Mouse (Mus musculus) forebrain, embryonic 10.5 days (tissue): ENCODE results near the gene Ankrd55. TPM values are rescaled to one million over a fixed set of nuclear protein-coding genes. Genes with fewer than 3 reads are reported as not detected.
A peak's percentile ranks its signal among the peaks of the same experiment; 100 is the strongest.

Source experiments
- DNase-seq: peaks from one replicate; pipeline ENCODE4 v3.0.0-alpha.2; 2017; ENCODE audit warnings: low spot score; ENCODE audit errors: extremely low spot score
- H3K27ac ChIP-seq: fragments of 300-500 bp; sonication (generic); 2 replicates; pipeline ENCODE4 v1.5.1; 2016; ENCODE audit warnings: mild to moderate bottlenecking
- H3K27me3 ChIP-seq: fragments of 300-500 bp; sonication (generic); 2 replicates; pipeline ENCODE4 v1.6.1; 2016; ENCODE audit warnings: mild to moderate bottlenecking; ENCODE audit not compliant: poor library complexity, severe bottlenecking
- H3K36me3 ChIP-seq: fragments of 300-500 bp; sonication (generic); replicated peaks from 2 replicates; pipeline ENCODE4 v1.6.1; 2016; ENCODE audit warnings: mild to moderate bottlenecking, moderate library complexity
- H3K4me1 ChIP-seq: fragments of 300-500 bp; sonication (generic); 2 replicates; pipeline ENCODE4 v1.6.1; 2016
- H3K4me3 ChIP-seq: fragments of 300-500 bp; sonication (generic); 2 replicates; pipeline ENCODE4 v1.5.1; 2016; ENCODE audit warnings: mild to moderate bottlenecking, moderate library complexity
- H3K9me3 ChIP-seq: fragments of 300-500 bp; sonication (generic); 2 replicates; pipeline ENCODE4 v1.6.1; 2016; ENCODE audit warnings: mild to moderate bottlenecking, moderate library complexity
- WGBS: fragments of 180-500 bp; shearing (Covaris S2); methylation state at CpG from one replicate; pipeline ENCODE4 v1.1.7; 2016; 5-methylcytosine and 5-hydroxymethylcytosine counted together
- polyA plus RNA-seq: library from polyadenylated mRNA; unstranded; fragments of >200 nt; fragmentation: Nextera tagmentation; extraction: Ambion mirVana; gene quantifications from 2 replicates; pipeline ENCODE4 v1.2.1, GENCODE M21; 2016

The Ankrd55 gene
- polyA plus RNA-seq, 1 experiment from 2014 or later = 0.60 TPM

DNA sequence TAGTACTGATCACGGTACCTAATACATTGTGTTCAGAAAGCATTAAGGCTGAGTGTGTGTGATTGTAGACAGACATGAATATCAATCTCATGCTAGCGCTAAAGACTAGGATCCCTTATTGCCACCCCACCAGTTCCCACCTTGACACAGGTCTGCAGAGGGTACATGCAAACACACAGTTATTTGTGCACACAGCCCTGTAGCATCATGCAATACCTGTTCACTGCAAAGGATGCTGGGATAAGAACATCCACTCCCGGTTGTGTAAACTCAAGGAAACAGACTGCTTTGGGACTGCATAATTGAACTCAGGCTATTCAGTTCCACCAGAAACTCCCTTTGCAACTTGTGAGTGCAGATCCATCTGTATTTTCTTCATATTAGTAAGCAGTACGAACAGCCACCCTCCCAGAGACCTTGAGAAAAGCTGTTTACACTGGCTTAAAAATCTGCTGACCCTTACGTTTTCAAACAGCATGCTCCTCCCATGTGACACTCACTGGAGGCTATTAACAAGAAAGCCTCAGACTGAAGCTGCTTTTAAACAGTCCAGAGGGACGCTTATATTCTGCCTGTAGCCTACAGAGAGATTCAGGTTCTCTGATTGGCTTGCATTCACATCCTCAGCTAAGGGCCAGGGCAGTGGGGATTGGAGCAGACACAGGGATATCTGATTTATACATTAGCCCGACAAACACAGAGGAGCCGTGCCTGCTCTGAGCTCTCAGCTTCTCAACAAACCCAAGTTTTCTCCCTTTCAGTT lies 42.8 kb downstream of the Ankrd55 start:
- H3K36me3 ChIP-seq = no peaks in the 10 kb centered on the region
- no peak overlapping the region for H3K4me3 ChIP-seq
- H3K4me1 ChIP-seq = peaks cover 32% of the 10 kb centered on the region
- 55% methylated on average over 8 of the region's 8 CpGs for WGBS
- H3K27ac ChIP-seq = peak overlapping the region; percentile 58
- H3K9me3 ChIP-seq = no peaks in the 10 kb centered on the region
- no peaks in the 10 kb centered on the region for H3K27me3 ChIP-seq
- no peak for DNase-seq

- no peak overlapping the region for H3K4me3 ChIP-seq
- peak overlapping the region; percentile 58 for H3K27ac ChIP-seq
- no peaks in the 10 kb centered on the region for H3K36me3 ChIP-seq
- 34% methylated on average over 1 of the region's 1 CpGs for WGBS
- DNase-seq = no peak
- H3K9me3 ChIP-seq = no peaks in the 10 kb centered on the region
- H3K27me3 ChIP-seq = no peaks in the 10 kb centered on the region
- H3K4me1 ChIP-seq = peaks cover 32% of the 10 kb centered on the region
Measured at GRCm38 (mm10) chr13:112331682-112332061, 43.4 kb downstream of the Ankrd55 start.

DNA sequence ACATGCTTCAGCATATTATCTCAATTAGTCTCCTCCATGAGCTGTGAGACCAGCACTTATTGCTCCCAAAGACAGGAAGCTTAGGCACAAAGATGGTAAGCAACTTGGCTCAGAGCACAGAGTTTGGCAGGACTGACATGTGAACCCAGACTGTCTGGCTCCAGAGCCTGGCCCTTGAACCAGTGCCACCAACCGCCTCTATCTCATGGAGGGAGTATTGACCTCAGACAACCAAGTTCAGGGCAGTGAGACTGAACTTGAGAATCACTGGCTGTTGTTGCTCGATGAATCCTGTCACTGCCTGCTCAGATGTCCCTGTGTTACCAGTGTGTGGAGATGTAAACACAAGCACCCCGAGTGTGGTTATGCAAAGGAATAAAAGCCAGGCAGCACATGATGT lies 47.3 kb downstream of the Ankrd55 start:
- H3K36me3 ChIP-seq = no peaks in the 10 kb centered on the region
- no peaks in the 10 kb centered on the region for H3K27me3 ChIP-seq
- H3K27ac ChIP-seq = no peak overlapping the region
- H3K4me1 ChIP-seq = peaks cover 35% of the 10 kb centered on the region
- WGBS = 91% methylated on average over 3 of the region's 3 CpGs
- no peak for DNase-seq
- no peaks in the 10 kb centered on the region for H3K9me3 ChIP-seq
- no peak overlapping the region for H3K4me3 ChIP-seq

GRCm38 (mm10) chr13:112337146-112337545 lies 48.9 kb downstream of the Ankrd55 start:
- H3K9me3 ChIP-seq = no peaks in the 10 kb centered on the region
- WGBS = 94% methylated on average over 9 of the region's 9 CpGs
- no peak overlapping the region for H3K4me3 ChIP-seq
- no peak for DNase-seq
- no peaks in the 10 kb centered on the region for H3K36me3 ChIP-seq
- no peaks in the 10 kb centered on the region for H3K27me3 ChIP-seq
- H3K27ac ChIP-seq = no peak overlapping the region
- H3K4me1 ChIP-seq = peaks cover 19% of the 10 kb centered on the region

DNA sequence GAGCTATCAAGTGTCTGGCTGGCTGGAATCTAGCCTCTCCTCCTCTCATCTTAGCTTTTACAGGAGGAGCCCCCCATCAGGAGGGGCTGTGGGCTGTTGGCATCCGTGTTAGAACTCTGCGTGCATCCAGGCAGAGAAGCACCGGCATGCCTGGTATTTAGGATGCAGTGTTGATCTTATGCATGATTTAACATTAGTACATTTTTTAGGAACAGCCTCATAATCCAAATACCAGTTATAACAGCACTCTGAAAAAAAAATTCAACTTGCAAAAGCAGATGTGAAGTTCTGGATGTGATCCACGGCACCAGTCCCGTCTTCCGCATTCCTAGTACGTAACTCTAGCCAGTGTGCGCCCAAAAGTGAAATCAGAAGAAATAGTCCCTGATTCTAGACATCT lies 52.0 kb downstream of the Ankrd55 start:
- 91% methylated on average over 8 of the region's 8 CpGs for WGBS
- H3K4me3 ChIP-seq = no peak overlapping the region
- no peak overlapping the region for H3K27ac ChIP-seq
- H3K9me3 ChIP-seq = no peaks in the 10 kb centered on the region
- no peak for DNase-seq
- peaks cover 4% of the 10 kb centered on the region; the same call in 1 of the 2 replicates for H3K4me1 ChIP-seq
- no peaks in the 10 kb centered on the region for H3K27me3 ChIP-seq
- H3K36me3 ChIP-seq = no peaks in the 10 kb centered on the region

GRCm38 (mm10) chr13:112340761-112341160 lies 52.5 kb downstream of the Ankrd55 start:
- peaks cover 5% of the 10 kb centered on the region for H3K4me1 ChIP-seq
- WGBS = 86% methylated on average over 6 of the region's 6 CpGs
- H3K36me3 ChIP-seq = no peaks in the 10 kb centered on the region
- no peak for DNase-seq
- no peaks in the 10 kb centered on the region for H3K9me3 ChIP-seq
- H3K27me3 ChIP-seq = no peaks in the 10 kb centered on the region
- H3K27ac ChIP-seq = no peak overlapping the region
- no peak overlapping the region for H3K4me3 ChIP-seq

DNA sequence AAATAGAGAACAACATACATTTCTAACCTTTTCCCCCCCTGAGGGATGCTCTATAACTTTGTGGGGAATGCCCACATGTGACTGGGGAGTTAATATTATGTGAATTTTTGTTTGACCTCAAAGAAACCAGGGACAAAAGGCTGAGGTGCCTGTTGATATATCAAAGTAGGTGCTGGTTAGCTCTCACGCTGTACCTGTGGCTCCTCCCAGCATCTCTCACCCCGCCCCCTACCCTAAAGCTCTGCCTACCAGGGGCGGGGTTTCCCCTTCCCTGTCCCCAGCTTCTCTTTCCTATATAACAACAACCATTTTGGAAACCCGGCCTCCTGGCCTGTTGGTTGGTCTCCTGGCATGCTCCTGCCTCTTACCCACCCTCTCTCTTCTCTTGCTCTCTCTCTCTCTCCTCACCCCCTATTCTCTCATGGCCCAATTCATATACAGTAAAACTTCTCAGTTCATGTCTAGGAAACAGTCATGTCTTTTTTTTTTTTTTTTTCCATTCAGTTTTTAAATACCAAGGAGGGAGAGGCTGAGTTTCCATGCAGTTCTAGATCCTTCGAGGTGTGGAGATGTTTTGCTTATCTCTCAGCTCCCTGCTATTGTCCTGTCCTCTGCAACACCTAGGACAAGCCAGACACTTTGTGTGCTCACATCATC lies 54.8 kb downstream of the Ankrd55 start:
- 64% methylated on average over 5 of the region's 5 CpGs for WGBS
- Histone ChIP-seq H3K27me3 (no peaks in the 10 kb centered on the region), H3K36me3 (no peaks in the 10 kb centered on the region), H3K4me1 (peaks cover 21% of the 10 kb centered on the region), H3K27ac (no peak overlapping the region), H3K9me3 (no peaks in the 10 kb centered on the region), H3K4me3 (no peak overlapping the region)
- DNase-seq = no peak

- peaks cover 21% of the 10 kb centered on the region for H3K4me1 ChIP-seq
- no peak for DNase-seq
- no peak overlapping the region for H3K4me3 ChIP-seq
- no peaks in the 10 kb centered on the region for H3K9me3 ChIP-seq
- H3K27ac ChIP-seq = no peak overlapping the region
- H3K27me3 ChIP-seq = no peaks in the 10 kb centered on the region
- WGBS = 92% methylated on average over 5 of the region's 5 CpGs
- H3K36me3 ChIP-seq = no peaks in the 10 kb centered on the region
Measured at GRCm38 (mm10) chr13:112343628-112344009, 55.4 kb downstream of the Ankrd55 start.

GRCm38 (mm10) chr13:112344270-112344864 lies 56.1 kb downstream of the Ankrd55 start:
- Histone ChIP-seq H3K36me3 (no peaks in the 10 kb centered on the region), H3K9me3 (no peaks in the 10 kb centered on the region), H3K4me1 (peaks cover 21% of the 10 kb centered on the region), H3K27ac (no peak overlapping the region), H3K4me3 (no peak overlapping the region), H3K27me3 (no peaks in the 10 kb centered on the region)
- whole genome bisulfite sequencing = 78% methylated on average over 8 of the region's 8 CpGs
- no peak for DNase-seq

DNA sequence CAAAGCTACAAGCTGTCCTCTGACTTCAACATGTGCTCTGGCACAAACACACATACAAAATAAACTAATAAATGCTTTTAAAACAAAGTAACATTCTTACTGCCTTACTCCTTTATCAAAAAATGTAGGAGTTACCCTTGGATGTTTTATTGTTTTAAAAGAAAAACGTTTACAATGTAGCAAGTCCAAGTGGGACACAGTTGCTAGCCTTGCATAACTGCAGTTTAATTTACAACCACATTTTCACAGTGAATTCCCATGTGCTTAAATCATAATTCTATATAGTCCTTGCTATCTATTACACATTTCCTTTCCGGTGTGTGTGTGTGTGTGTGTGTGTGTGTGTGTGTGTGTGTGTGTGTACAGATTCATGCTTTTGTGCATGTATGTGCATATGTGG lies 57.3 kb downstream of the Ankrd55 start:
- Histone ChIP-seq H3K9me3 (0 out of 2 replicates have a peak, but pooled peaks cover 3% of the 10 kb centered on the region), H3K27me3 (no peaks in the 10 kb centered on the region), H3K27ac (0 out of 2 replicates have a peak overlapping the region, but pooled peaks have one; percentile 68), H3K4me3 (no peak overlapping the region), H3K36me3 (no peaks in the 10 kb centered on the region), H3K4me1 (peaks cover 17% of the 10 kb centered on the region)
- no peak for DNase-seq
- WGBS = 86% methylated on average over 2 of the region's 2 CpGs

DNA sequence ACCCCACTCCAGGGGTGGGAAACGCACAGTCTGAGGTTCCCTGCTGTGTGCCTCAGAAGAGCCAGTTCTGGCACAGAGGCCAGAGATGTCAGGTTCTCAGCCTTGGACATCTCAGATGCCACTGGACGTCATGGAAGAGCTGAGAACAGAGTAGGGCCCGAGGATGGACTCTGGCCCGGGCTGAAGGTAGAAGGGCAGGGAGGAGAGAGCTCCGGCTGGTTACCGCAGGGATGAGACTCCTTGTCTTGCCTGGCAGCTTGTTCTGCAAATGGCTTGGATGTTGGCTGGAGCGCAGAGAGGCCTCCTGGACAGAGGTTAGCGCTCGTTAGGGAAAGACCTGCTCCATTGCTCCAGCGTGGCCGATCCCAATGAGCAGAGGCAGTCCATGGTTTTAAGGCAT lies 57.8 kb downstream of the Ankrd55 start:
- H3K9me3 ChIP-seq = 0 out of 2 replicates have a peak, but pooled peaks cover 3% of the 10 kb centered on the region
- H3K27ac ChIP-seq = peak overlapping the region; percentile 68
- H3K36me3 ChIP-seq = no peaks in the 10 kb centered on the region
- H3K4me1 ChIP-seq = peaks cover 17% of the 10 kb centered on the region
- H3K27me3 ChIP-seq = no peaks in the 10 kb centered on the region
- no peak overlapping the region for H3K4me3 ChIP-seq
- WGBS = 81% methylated on average over 11 of the region's 11 CpGs
- no peak for DNase-seq

- Histone ChIP-seq H3K36me3 (no peaks in the 10 kb centered on the region), H3K9me3 (0 out of 2 replicates have a peak, but pooled peaks cover 3% of the 10 kb centered on the region), H3K27ac (peak overlapping the region; percentile 68), H3K4me1 (peaks cover 17% of the 10 kb centered on the region), H3K27me3 (no peaks in the 10 kb centered on the region), H3K4me3 (no peak overlapping the region)
- 54% methylated on average over 7 of the region's 7 CpGs for WGBS
- no peak for DNase-seq
Measured at GRCm38 (mm10) chr13:112346659-112347142, 58.5 kb downstream of the Ankrd55 start.

DNA sequence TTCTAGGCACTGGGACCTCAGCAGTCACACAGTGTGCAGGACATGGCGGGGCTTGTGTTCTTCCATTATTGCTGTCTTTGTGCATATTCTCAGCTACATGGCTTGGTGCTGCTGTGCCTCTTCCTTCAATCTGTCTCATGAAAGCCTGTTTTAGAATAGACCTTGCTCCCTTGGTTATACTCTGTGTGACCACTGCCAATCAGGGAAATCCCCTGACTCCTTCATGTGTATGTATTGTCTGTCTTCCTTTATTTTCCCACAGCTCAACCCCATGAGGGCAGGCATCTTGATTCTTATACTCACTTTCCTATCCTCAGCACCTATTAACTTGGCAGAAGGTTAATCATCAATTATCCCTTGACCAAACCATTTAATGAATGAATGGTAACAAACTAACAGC lies 60.0 kb downstream of the Ankrd55 start:
- no peak overlapping the region for H3K27ac ChIP-seq
- no peak for DNase-seq

More for the DNA sequence above, 60.0 kb downstream of the Ankrd55 start:
- Histone ChIP-seq H3K4me1 (peaks cover 20% of the 10 kb centered on the region), H3K9me3 (0 out of 2 replicates have a peak, but pooled peaks cover 3% of the 10 kb centered on the region), H3K27me3 (no peaks in the 10 kb centered on the region), H3K4me3 (no peak overlapping the region), H3K36me3 (no peaks in the 10 kb centered on the region)
- 85% methylated on average over 1 of the region's 1 CpGs for WGBS
